Mouse (Mus musculus) forebrain, embryonic 15.5 days (tissue): ENCODE measurements at regions not wholly inside any gene's neighbourhood (a gene's known extent, or its start where the extent isn't known, plus 50 kb on each side); places are given as distances from the start of the nearest gene placed in this dataset.

Experiments used
- ATAC-seq: fragments of 200-750 bp; cut with Nextera tagmentation; replicated peaks from 2 replicates; pipeline ENCODE4 v1.8.0; 2017; ENCODE audit warnings: mild to moderate bottlenecking, moderate TSS enrichment, moderate library complexity
- H3K27ac ChIP-seq: fragments of 300-500 bp; sonication (generic); replicated peaks from 2 replicates; pipeline ENCODE4 v1.5.1; 2015; ENCODE audit warnings: mild to moderate bottlenecking, inconsistent platforms
- H3K27me3 ChIP-seq: fragments of 300-500 bp; sonication (generic); 2 replicates; pipeline ENCODE4 v1.6.1; 2015; ENCODE audit warnings: inconsistent platforms
- H3K36me3 ChIP-seq: fragments of 300-500 bp; sonication (generic); 2 replicates; pipeline ENCODE4 v1.6.1; 2015; ENCODE audit warnings: mild to moderate bottlenecking, inconsistent platforms
- H3K4me1 ChIP-seq: fragments of 300-500 bp; sonication (generic); 2 replicates; pipeline ENCODE4 v1.6.1; 2015; ENCODE audit warnings: inconsistent platforms
- H3K4me2 ChIP-seq: fragments of 300-500 bp; sonication (generic); replicated peaks from 2 replicates; pipeline ENCODE4 v1.6.1; 2015; ENCODE audit warnings: mild to moderate bottlenecking, inconsistent platforms
- H3K4me3 ChIP-seq: fragments of 300-500 bp; sonication (generic); 2 replicates; pipeline ENCODE4 v1.5.1; 2015; ENCODE audit warnings: mild to moderate bottlenecking, inconsistent platforms
- H3K9ac ChIP-seq: fragments of 300-500 bp; sonication (generic); replicated peaks from 2 replicates; pipeline ENCODE4 v1.6.1; 2015; ENCODE audit warnings: mild to moderate bottlenecking, inconsistent platforms
- H3K9me3 ChIP-seq: fragments of 300-500 bp; sonication (generic); 2 replicates; pipeline ENCODE4 v1.6.1; 2016; ENCODE audit warnings: inconsistent platforms
- WGBS: fragments of 180-500 bp; shearing (Covaris S2); methylation state at CpG from one replicate; pipeline ENCODE4 v1.1.7; 2015; ENCODE audit warnings: mixed read lengths; 5-methylcytosine and 5-hydroxymethylcytosine counted together

GRCm38 (mm10) chr14:101067082-101067481, 133.0 kb downstream of the Prr30 start:
- 67% methylated on average over 1 of the region's 1 CpGs for WGBS
- Histone ChIP-seq H3K4me2 (no peak overlapping the region), H3K4me1 (no peaks in the 10 kb centered on the region), H3K27me3 (no peaks in the 10 kb centered on the region), H3K27ac (no peak overlapping the region), H3K9me3 (no peaks in the 10 kb centered on the region), H3K36me3 (no peaks in the 10 kb centered on the region), H3K4me3 (no peak overlapping the region), H3K9ac (no peak overlapping the region)
- no peak for ATAC-seq

- Histone ChIP-seq H3K9ac (no peak overlapping the region), H3K4me1 (peaks cover 17% of the 10 kb centered on the region), H3K9me3 (no peaks in the 10 kb centered on the region), H3K4me2 (no peak overlapping the region), H3K27me3 (no peaks in the 10 kb centered on the region), H3K4me3 (no peak overlapping the region), H3K27ac (no peak overlapping the region), H3K36me3 (no peaks in the 10 kb centered on the region)
- 49% methylated on average over 2 of the region's 2 CpGs for WGBS
- no peak for ATAC-seq
Observed at GRCm38 (mm10) chr14:101056874-101057273, 143.3 kb downstream of the Prr30 start.

GRCm38 (mm10) chr14:101055915-101056314, 144.2 kb downstream of the Prr30 start:
- no peak overlapping the region for H3K9ac ChIP-seq
- H3K4me2 ChIP-seq = no peak overlapping the region
- H3K27me3 ChIP-seq = no peaks in the 10 kb centered on the region
- no peaks in the 10 kb centered on the region for H3K36me3 ChIP-seq
- no peaks in the 10 kb centered on the region for H3K9me3 ChIP-seq
- 13% methylated on average over 3 of the region's 3 CpGs for WGBS
- peaks cover 17% of the 10 kb centered on the region for H3K4me1 ChIP-seq
- H3K4me3 ChIP-seq = no peak overlapping the region
- ATAC-seq = peak; percentile 85
- no peak overlapping the region for H3K27ac ChIP-seq

GRCm38 (mm10) chr14:101054786-101055185, 145.3 kb downstream of the Prr30 start:
- Histone ChIP-seq H3K4me1 (peaks cover 17% of the 10 kb centered on the region), H3K9me3 (no peaks in the 10 kb centered on the region), H3K9ac (no peak overlapping the region), H3K36me3 (no peaks in the 10 kb centered on the region), H3K27me3 (no peaks in the 10 kb centered on the region), H3K4me3 (no peak overlapping the region), H3K27ac (no peak overlapping the region), H3K4me2 (no peak overlapping the region)
- ATAC-seq = peak; percentile 29; the same call in 1 of the 2 replicates
- WGBS = 22% methylated on average over 4 of the region's 4 CpGs

- Histone ChIP-seq H3K4me2 (no peak overlapping the region), H3K9ac (no peak overlapping the region), H3K27me3 (no peaks in the 10 kb centered on the region), H3K27ac (no peak overlapping the region), H3K9me3 (no peaks in the 10 kb centered on the region), H3K4me1 (peaks cover 17% of the 10 kb centered on the region), H3K36me3 (no peaks in the 10 kb centered on the region), H3K4me3 (no peak overlapping the region)
- 35% methylated on average over 2 of the region's 2 CpGs for WGBS
- ATAC-seq = 0 out of 2 replicates have a peak, but pooled peaks have one; percentile 55
Observed at GRCm38 (mm10) chr14:101052760-101053159, 147.4 kb downstream of the Prr30 start.

- H3K27me3 ChIP-seq = no peaks in the 10 kb centered on the region
- no peak overlapping the region for H3K9ac ChIP-seq
- H3K27ac ChIP-seq = no peak overlapping the region
- 91% methylated on average over 2 of the region's 2 CpGs for WGBS
- peaks cover 8% of the 10 kb centered on the region for H3K4me1 ChIP-seq
- H3K9me3 ChIP-seq = no peaks in the 10 kb centered on the region
- no peak overlapping the region for H3K4me2 ChIP-seq
- H3K4me3 ChIP-seq = no peak overlapping the region
- no peak for ATAC-seq
- H3K36me3 ChIP-seq = no peaks in the 10 kb centered on the region
Observed at GRCm38 (mm10) chr14:101050212-101050611, 149.9 kb downstream of the Prr30 start.

- H3K36me3 ChIP-seq = no peaks in the 10 kb centered on the region
- H3K27ac ChIP-seq = no peak overlapping the region
- H3K4me3 ChIP-seq = no peak overlapping the region
- no peaks in the 10 kb centered on the region for H3K27me3 ChIP-seq
- H3K4me1 ChIP-seq = peaks cover 4% of the 10 kb centered on the region; the same call in 1 of the 2 replicates
- no peaks in the 10 kb centered on the region for H3K9me3 ChIP-seq
- no peak for ATAC-seq
- no peak overlapping the region for H3K9ac ChIP-seq
- no peak overlapping the region for H3K4me2 ChIP-seq
- 91% methylated on average over 4 of the region's 4 CpGs for whole genome bisulfite sequencing
Observed at GRCm38 (mm10) chr14:101049664-101050203, 150.4 kb downstream of the Prr30 start.

GRCm38 (mm10) chr14:101043494-101043893, 156.6 kb downstream of the Prr30 start:
- Histone ChIP-seq H3K36me3 (no peaks in the 10 kb centered on the region), H3K9ac (no peak overlapping the region), H3K4me3 (no peak overlapping the region), H3K9me3 (no peaks in the 10 kb centered on the region), H3K4me1 (no peaks in the 10 kb centered on the region), H3K4me2 (no peak overlapping the region), H3K27ac (no peak overlapping the region), H3K27me3 (no peaks in the 10 kb centered on the region)
- ATAC-seq = no peak
- WGBS = 84% methylated on average over 4 of the region's 4 CpGs

GRCm38 (mm10) chr14:101001070-101001469, 199.1 kb downstream of the Prr30 start:
- Histone ChIP-seq H3K27me3 (no peaks in the 10 kb centered on the region), H3K27ac (no peak overlapping the region), H3K4me1 (no peaks in the 10 kb centered on the region), H3K4me3 (no peak overlapping the region), H3K9me3 (no peaks in the 10 kb centered on the region), H3K9ac (no peak overlapping the region), H3K36me3 (no peaks in the 10 kb centered on the region), H3K4me2 (no peak overlapping the region)
- ATAC-seq = no peak
- WGBS = 45% methylated on average over 1 of the region's 1 CpGs

GRCm38 (mm10) chr14:100980754-100981153, 219.4 kb downstream of the Prr30 start:
- H3K9me3 ChIP-seq = no peaks in the 10 kb centered on the region
- no peaks in the 10 kb centered on the region for H3K27me3 ChIP-seq
- no peak overlapping the region for H3K27ac ChIP-seq
- no peaks in the 10 kb centered on the region for H3K4me1 ChIP-seq
- no peaks in the 10 kb centered on the region for H3K36me3 ChIP-seq
- no peak overlapping the region for H3K4me2 ChIP-seq
- no peak overlapping the region for H3K9ac ChIP-seq
- H3K4me3 ChIP-seq = no peak overlapping the region
- ATAC-seq = no peak
- WGBS = 95% methylated on average over 5 of the region's 5 CpGs

- WGBS = 83% methylated on average over 2 of the region's 2 CpGs
- ATAC-seq = no peak
Observed at GRCm38 (mm10) chr14:100978515-100978914, 221.6 kb downstream of the Prr30 start.

GRCm38 (mm10) chr14:100970970-100971369, 229.2 kb downstream of the Prr30 start:
- H3K36me3 ChIP-seq = no peaks in the 10 kb centered on the region
- H3K27ac ChIP-seq = no peak overlapping the region
- 77% methylated on average over 2 of the region's 2 CpGs for WGBS
- no peak overlapping the region for H3K4me3 ChIP-seq
- H3K9me3 ChIP-seq = no peaks in the 10 kb centered on the region
- H3K27me3 ChIP-seq = no peaks in the 10 kb centered on the region
- H3K4me1 ChIP-seq = no peaks in the 10 kb centered on the region
- H3K4me2 ChIP-seq = no peak overlapping the region
- no peak for ATAC-seq
- H3K9ac ChIP-seq = no peak overlapping the region

More at GRCm38 (mm10) chr14:100978515-100978914, 221.6 kb downstream of the Prr30 start:
- Histone ChIP-seq H3K9ac (no peak overlapping the region), H3K9me3 (no peaks in the 10 kb centered on the region), H3K27ac (no peak overlapping the region), H3K27me3 (no peaks in the 10 kb centered on the region), H3K4me2 (no peak overlapping the region), H3K4me3 (no peak overlapping the region), H3K36me3 (no peaks in the 10 kb centered on the region), H3K4me1 (no peaks in the 10 kb centered on the region)

- ATAC-seq = no peak
- Histone ChIP-seq H3K4me3 (no peak overlapping the region), H3K27me3 (no peaks in the 10 kb centered on the region), H3K4me1 (no peaks in the 10 kb centered on the region), H3K36me3 (no peaks in the 10 kb centered on the region), H3K27ac (no peak overlapping the region), H3K9me3 (no peaks in the 10 kb centered on the region), H3K4me2 (no peak overlapping the region), H3K9ac (no peak overlapping the region)
Observed at GRCm38 (mm10) chr14:100960198-100960597, 239.9 kb downstream of the Prr30 start.
